ENCODE assay signal across 13 mouse cellular contexts in the genomic region with DNA sequence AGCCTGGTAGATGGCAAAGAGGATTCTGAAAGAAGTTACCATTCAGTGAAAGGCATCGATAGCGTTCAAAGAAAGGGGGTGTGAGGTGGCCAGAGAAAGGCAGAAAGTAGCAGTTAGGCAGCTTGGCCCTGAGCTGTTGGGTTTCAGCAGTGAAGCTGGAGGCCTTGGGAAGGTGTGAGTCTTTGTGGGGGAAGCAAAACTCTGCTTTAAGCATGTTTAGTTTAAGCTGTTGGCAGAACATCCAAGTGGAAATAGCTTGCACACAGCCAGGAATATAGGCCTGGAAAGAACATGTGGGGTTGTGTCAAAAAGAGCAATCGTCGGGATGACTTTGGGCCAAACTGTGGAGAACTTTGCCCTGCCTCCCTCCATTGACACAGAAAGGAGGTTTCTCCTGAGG. TPM values are rescaled to one million over a fixed set of nuclear protein-coding genes. Genes with fewer than 3 reads are reported as not detected.
"Had no signal": no experiment of that assay in that cellular context is flagged by ENCODE, and none has a peak within 500 bp of the region (broad histone marks: within the 10 kb centered on the region; RNA-seq: fewer than 3 reads in every experiment).

No protein-coding gene starts in this region.

- DNase-seq: retina, postnatal 1 day; right cerebral cortex, adult 18-20 months; right cerebral cortex, postnatal 14 days; right cerebral cortex, postnatal 25 days; right cerebral cortex, postnatal 4 days; spleen, adult 18-20 months; thymus, adult 18-20 months; thymus, adult 2 months; thymus, postnatal 14 days; thymus, postnatal 25 days; thymus, postnatal 36 days; thymus, postnatal 4 days had no signal

RNA-seq across cellular contexts. Expression of a gene that starts 7.8 kb away (rescaled TPM):
- total RNA-seq: neutrophil, adult 5-6 weeks had no signal
